Mouse (Mus musculus) G1E (cell line): Measurements from ENCODE around the gene Podxl. TPM values are rescaled to one million over a fixed set of nuclear protein-coding genes. Genes with fewer than 3 reads are reported as not detected.

Experiments
- ATAC-seq: 2 replicates; pipeline ENCODE4 v1.8.0; 2016; ENCODE audit warnings: mild to moderate bottlenecking; ENCODE audit not compliant: insufficient number of reproducible peaks, poor library complexity, low FRiP score, severe bottlenecking; ENCODE audit errors: extremely low read depth
- DNase-seq: peaks from one replicate; pipeline ENCODE4 v3.0.0; 2012; ENCODE audit warnings: low spot score
- H3K27me3 ChIP-seq: 2 replicates; pipeline ENCODE4 v1.6.1; 2012; ENCODE audit warnings: mild to moderate bottlenecking, low read length, inconsistent platforms; ENCODE audit not compliant: insufficient read depth
- H3K36me3 ChIP-seq: replicated peaks from 2 replicates; pipeline ENCODE3; 2012; ENCODE audit warnings: mild to moderate bottlenecking, inconsistent platforms
- H3K4me1 ChIP-seq: 2 replicates; pipeline ENCODE4 v1.6.1; 2012; ENCODE audit warnings: low read depth, low read length, inconsistent platforms, mixed read lengths; ENCODE audit not compliant: insufficient read depth
- H3K4me3 ChIP-seq: 2 replicates; pipeline ENCODE4 v1.5.1; 2012; ENCODE audit warnings: low read depth, mild to moderate bottlenecking, inconsistent platforms, low read length, moderate library complexity, mixed read lengths
- H3K9me3 ChIP-seq: replicated peaks from 2 replicates; pipeline ENCODE4 v1.6.1; 2012; ENCODE audit warnings: inconsistent platforms
- CTCF ChIP-seq: IDR thresholded peaks from 2 replicates; pipeline ENCODE4 v1.5.1; 2012; ENCODE audit warnings: low read depth, low read length, inconsistent platforms, mixed read lengths
- GATA1 ChIP-seq: IDR thresholded peaks from 2 replicates; pipeline ENCODE4 v1.6.1; 2012; ENCODE audit warnings: borderline replicate concordance, low read length, inconsistent platforms, mixed read lengths
- GATA2 ChIP-seq: IDR thresholded peaks from 2 replicates; pipeline ENCODE4 v1.6.1; 2012; ENCODE audit warnings: low read depth, low read length, inconsistent platforms, borderline replicate concordance
- POLR2AphosphoS5 ChIP-seq: IDR thresholded peaks from 2 replicates; pipeline ENCODE4 v1.6.1; 2012; ENCODE audit warnings: low read depth, low read length, inconsistent platforms; ENCODE audit not compliant: insufficient replicate concordance
- TAL1 ChIP-seq: conservative IDR thresholded peaks from 2 replicates; pipeline ENCODE4 v1.6.1; 2012; ENCODE audit warnings: low read depth, low read length, inconsistent platforms, mixed read lengths
- polyA plus RNA-seq: library from polyadenylated mRNA; stranded (reverse); fragments of >175 nt; gene quantifications from 2 replicates; pipeline ENCODE4 v1.2.3, GENCODE M21; 2012
- total RNA-seq, 2 experiments: library from RNA; stranded (forward) in 1 of 2; stranded (reverse) in 1 of 2; fragments of 200-1000 nt in 1 of 2; fragments of >200 nt in 1 of 2; fragmentation: Nextera tagmentation in 1 of 2; gene quantifications; 2 replicates each; pipeline ENCODE4 v1.2.3; 2014 to 2017

Gene Podxl
- 45.3 and 59.2 TPM in 2 replicates for total RNA-seq (2014; fragmentation: Nextera tagmentation)
- 42.3 and 46.1 TPM in 2 replicates for total RNA-seq (2017)
- polyA plus RNA-seq = 49.7 and 61.2 TPM in 2 replicates

GRCm38 (mm10) chr6:31563235-31564181, at the start of gene Podxl:
Gene Podxl (minus strand): TSS chr6:31563981.
- Histone ChIP-seq H3K36me3 (peaks cover 36% of the 10 kb centered on the region), H3K4me1 (peaks cover 89% of the 10 kb centered on the region), H3K4me3 (peak within 1 kb of the TSS; percentile 97), H3K9me3 (no peaks in the 10 kb centered on the region), H3K27me3 (no peaks in the 10 kb centered on the region)
- DNase-seq (peak; percentile 88), ATAC-seq (0 out of 2 replicates have a peak, but pooled peaks have one; percentile 9)
- TF ChIP-seq GATA2 (no peak), POLR2AphosphoS5 (no peak)

DNA sequence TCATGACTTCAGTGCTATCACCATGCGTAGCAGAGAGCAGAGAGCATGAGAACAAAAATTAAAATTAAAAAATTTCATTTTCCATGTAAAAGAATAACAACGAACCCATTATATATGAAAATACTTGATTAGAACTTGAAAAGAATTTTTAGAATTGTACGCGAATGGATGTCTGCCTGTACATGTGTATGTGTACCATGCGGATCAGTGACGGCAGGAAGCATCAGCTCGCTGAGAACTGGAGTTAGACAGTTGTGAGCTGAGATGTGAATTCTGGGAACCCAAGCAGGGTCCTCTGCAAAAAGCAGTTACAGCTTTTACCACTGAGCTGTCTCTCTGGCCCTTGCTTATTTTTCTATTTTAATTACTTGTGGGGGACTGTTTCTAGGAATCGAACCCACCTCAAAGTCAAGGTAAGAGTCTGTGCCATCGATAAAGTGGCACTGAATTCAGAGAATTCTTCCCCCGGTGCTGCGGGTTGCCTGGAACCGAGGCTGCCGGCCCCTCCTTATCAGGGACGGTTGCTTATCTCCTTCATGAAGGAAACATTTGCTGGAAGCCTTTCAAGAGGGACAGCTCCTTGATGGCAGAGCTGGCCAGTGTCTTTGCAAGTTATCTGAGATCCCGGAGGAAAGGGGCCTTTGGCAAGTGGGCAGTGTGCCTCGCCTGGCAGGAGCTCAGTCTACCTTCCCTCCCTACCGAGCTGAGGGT, 48.9 kb upstream of the Podxl start:
- TF ChIP-seq GATA1 (no peak), GATA2 (no peak), CTCF (no peak), TAL1 (peak; percentile 57), POLR2AphosphoS5 (no peak)
- no peaks in the 10 kb centered on the region for H3K9me3 ChIP-seq
- H3K4me3 ChIP-seq = peak overlapping the region; percentile 71
- H3K36me3 ChIP-seq = peaks cover 13% of the 10 kb centered on the region
- H3K27me3 ChIP-seq = no peaks in the 10 kb centered on the region
- DNase-seq = peak; percentile 64
- ATAC-seq = peak; percentile 54
- peaks cover 73% of the 10 kb centered on the region for H3K4me1 ChIP-seq

DNA sequence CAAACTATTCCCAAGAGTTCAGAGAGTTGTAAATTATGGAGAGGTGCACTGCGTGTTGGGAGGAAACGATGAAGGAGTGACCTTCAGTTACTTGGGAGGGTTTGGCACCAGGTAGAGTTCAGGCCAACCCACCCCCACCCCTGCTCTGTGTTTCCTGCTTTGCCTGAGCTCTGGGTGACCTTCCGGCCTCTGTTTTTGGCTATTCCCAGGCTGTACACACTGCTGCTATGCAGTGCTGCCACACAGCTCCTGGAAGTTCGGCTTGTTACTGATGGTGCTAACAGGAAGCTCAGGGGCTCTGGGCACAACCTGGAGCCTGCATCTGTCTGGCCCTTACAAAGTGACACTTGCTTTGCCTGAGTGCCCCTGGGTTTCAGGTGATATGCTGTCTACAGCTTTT, 42.6 kb upstream of the Podxl start:
- Histone ChIP-seq H3K4me1 (peaks cover 72% of the 10 kb centered on the region), H3K27me3 (no peaks in the 10 kb centered on the region), H3K9me3 (no peaks in the 10 kb centered on the region), H3K36me3 (no peaks in the 10 kb centered on the region), H3K4me3 (no peak overlapping the region)
- no peak for DNase-seq
- TF ChIP-seq TAL1 = no peak
- TF ChIP-seq GATA2 = no peak
- TF ChIP-seq CTCF = no peak
- TF ChIP-seq POLR2AphosphoS5 = no peak
- TF ChIP-seq GATA1 = no peak
- no peak for ATAC-seq

DNA sequence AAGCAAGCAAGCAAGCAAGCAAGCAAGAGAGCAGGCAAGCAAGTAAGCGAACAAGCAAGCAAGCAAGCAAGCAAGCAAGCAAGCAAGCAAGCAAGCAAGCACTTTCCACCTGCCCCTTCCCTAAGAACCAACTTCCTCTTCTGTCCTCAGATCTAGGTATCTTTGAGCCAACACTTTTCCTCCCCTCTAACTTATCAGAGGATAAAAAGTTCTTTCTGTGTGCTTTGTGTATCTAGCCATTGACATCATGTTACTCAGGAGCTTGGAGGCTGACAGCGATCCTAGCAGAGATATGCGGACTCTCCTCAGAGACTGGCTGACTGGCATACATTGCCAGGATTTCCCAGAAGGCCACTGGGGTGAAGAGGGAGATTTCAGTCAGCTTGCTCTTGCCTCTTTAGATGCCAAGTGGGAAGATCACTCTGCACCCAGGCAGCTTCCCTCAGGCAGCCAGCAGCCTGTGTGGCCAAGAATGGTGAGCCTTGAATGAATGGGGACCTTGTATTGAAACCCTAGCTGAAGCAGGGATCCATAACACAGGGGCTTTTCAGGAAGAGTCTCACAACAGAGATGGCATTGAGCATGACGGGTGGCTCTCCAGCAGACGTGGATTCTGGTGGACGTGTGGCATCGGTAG, 41.0 kb upstream of the Podxl start:
- DNase-seq = no peak
- no peaks in the 10 kb centered on the region for H3K27me3 ChIP-seq
- H3K9me3 ChIP-seq = no peaks in the 10 kb centered on the region
- peaks cover 70% of the 10 kb centered on the region for H3K4me1 ChIP-seq
- no peak for TF ChIP-seq GATA2
- no peak for ATAC-seq
- no peaks in the 10 kb centered on the region for H3K36me3 ChIP-seq
- H3K4me3 ChIP-seq = no peak overlapping the region

- DNase-seq (no peak), ATAC-seq (no peak)
- Histone ChIP-seq H3K9me3 (no peaks in the 10 kb centered on the region), H3K36me3 (no peaks in the 10 kb centered on the region), H3K4me1 (peaks cover 83% of the 10 kb centered on the region), H3K4me3 (no peak overlapping the region), H3K27me3 (no peaks in the 10 kb centered on the region)
- TF ChIP-seq POLR2AphosphoS5 (no peak), TAL1 (no peak), GATA1 (no peak), CTCF (no peak), GATA2 (no peak)
Observed at GRCm38 (mm10) chr6:31602489-31602888, 38.7 kb upstream of the Podxl start.

- Histone ChIP-seq H3K36me3 (no peaks in the 10 kb centered on the region), H3K27me3 (no peaks in the 10 kb centered on the region), H3K4me1 (peaks cover 85% of the 10 kb centered on the region), H3K9me3 (no peaks in the 10 kb centered on the region), H3K4me3 (no peak overlapping the region)
- DNase-seq = no peak
- no peak for ATAC-seq
- TF ChIP-seq POLR2AphosphoS5 = no peak
- no peak for TF ChIP-seq GATA2
- TF ChIP-seq GATA1 = no peak
Observed at GRCm38 (mm10) chr6:31601131-31601530, 37.4 kb upstream of the Podxl start.
